8 mouse cellular contexts compared by ENCODE assay signal in genomic region chr1:75450314-75451005, GRCm38 (mm10). TPM values are rescaled to one million over a fixed set of nuclear protein-coding genes. Genes with fewer than 3 reads are reported as not detected.
DNase-seq lines count a peak whose midpoint lies in the region; ATAC-seq and TF ChIP-seq lines count a peak whose summit lies in the region.

TSS of gene Asic4 (plus strand) at chr1:75450436.

- intact Hi-C loops in heart, postnatal 10 days (cut with DNase I), result no loop called here

- TF ChIP-seq CTCF in heart, postnatal 0 days (IDR thresholded peaks at IDR 0.05; ENCODE audit: low read depth), result no peak

- H3K27me3 ChIP-seq in heart, postnatal 0 days (ENCODE audit: control insufficient read depth, insufficient read depth, low read length), result peaks cover 77% of the 10 kb centered on the region
- peaks cover 75% of the 10 kb centered on the region for H3K27me3 ChIP-seq in hindbrain, embryonic 12.5 days
- peaks cover 93% of the 10 kb centered on the region for H3K27me3 ChIP-seq in megakaryocyte, embryonic 14.5 days (replicated peaks)

- 1% methylated on average over 28 of the region's 35 CpGs for WGBS in heart, postnatal 0 days
- WGBS in hindbrain, embryonic 12.5 days, result 1% methylated on average over 35 of the region's 35 CpGs

- no peaks in the 10 kb centered on the region for H3K9me3 ChIP-seq in heart, postnatal 0 days (replicated peaks; ENCODE audit: control insufficient read depth, low read length)
- no peaks in the 10 kb centered on the region for H3K9me3 ChIP-seq in hindbrain, embryonic 12.5 days (replicated peaks)
- H3K9me3 ChIP-seq in megakaryocyte, embryonic 14.5 days, result no peaks in the 10 kb centered on the region

- no peak for ATAC-seq in heart, postnatal 0 days (ENCODE audit: insufficient read depth, low read depth)
- no peak for ATAC-seq in hindbrain, embryonic 12.5 days (ENCODE audit: low FRiP score)

- peak within 1 kb of the TSS; percentile 39 for H3K4me2 ChIP-seq in heart, postnatal 0 days (ENCODE audit: low read depth, low read length)
- H3K4me2 ChIP-seq in hindbrain, embryonic 12.5 days (replicated peaks), result peak within 1 kb of the TSS; percentile 58

- H3K9ac ChIP-seq in heart, postnatal 0 days (replicated peaks; ENCODE audit: low read depth, low read length), result peak within 1 kb of the TSS; percentile 20; the same call in 1 of the 2 replicates
- H3K9ac ChIP-seq in hindbrain, embryonic 12.5 days, result peak within 1 kb of the TSS; percentile 60

- no peaks in the 10 kb centered on the region for H3K36me3 ChIP-seq in heart, postnatal 0 days (replicated peaks; ENCODE audit: control insufficient read depth, insufficient read depth, low read length)
- H3K36me3 ChIP-seq in hindbrain, embryonic 12.5 days, result no peaks in the 10 kb centered on the region
- no peaks in the 10 kb centered on the region for H3K36me3 ChIP-seq in megakaryocyte, embryonic 14.5 days (replicated peaks; ENCODE audit: low read length)

- TF ChIP-seq EP300 in heart, postnatal 0 days (IDR thresholded peaks at IDR 0.05; ENCODE audit: low read depth), result no peak

- no peak within 1 kb of the TSS for H3K27ac ChIP-seq in heart, postnatal 0 days (ENCODE audit: low read depth)
- H3K27ac ChIP-seq in hindbrain, embryonic 12.5 days, result peak within 1 kb of the TSS; percentile 65

- H3K4me3 ChIP-seq in heart, postnatal 0 days (ENCODE audit: low read depth, low read length), result peak within 1 kb of the TSS; percentile 29
- H3K4me3 ChIP-seq in hindbrain, embryonic 12.5 days, result peak within 1 kb of the TSS; percentile 26
- peak within 1 kb of the TSS; percentile 87 for H3K4me3 ChIP-seq in megakaryocyte, embryonic 14.5 days (replicated peaks)

- peaks cover 20% of the 10 kb centered on the region for H3K4me1 ChIP-seq in heart, postnatal 0 days (ENCODE audit: control insufficient read depth, insufficient read depth)
- H3K4me1 ChIP-seq in hindbrain, embryonic 12.5 days, result peaks cover 96% of the 10 kb centered on the region
- peaks cover 78% of the 10 kb centered on the region for H3K4me1 ChIP-seq in megakaryocyte, embryonic 14.5 days

- no peak for DNase-seq in heart, postnatal 0 days (ENCODE audit: low spot score)
- no peak for DNase-seq in heart, postnatal 10 days
- DNase-seq in brain, adult 2 months (ENCODE audit: low read depth, low spot score), result peak; percentile 49
- no peak for DNase-seq in cerebellum, adult 8-10 months
- no peak for DNase-seq in testis, postnatal 14 days (ENCODE audit: low spot score)
- no peak for DNase-seq in adrenal gland, adult 18-20 months (ENCODE audit: low spot score in 2 of 2)

RNA-seq across cellular contexts. Expression of gene Asic4, which starts in this region (rescaled TPM):
- total RNA-seq in heart, postnatal 0 days (2014; rRNA removed; ENCODE audit: low replicate concordance), result not detected in 2 replicates
- polyA plus RNA-seq in heart, postnatal 0 days (2015; fragmentation: Nextera tagmentation; extraction: Ambion mirVana), result 0.04 and 0.07 TPM in 2 replicates
- not detected for total RNA-seq in heart, postnatal 10 days (2021)
- 18.3 and 19.0 TPM in 2 replicates for polyA plus RNA-seq in hindbrain, embryonic 12.5 days (2016; fragmentation: Nextera tagmentation; extraction: Ambion mirVana)
- polyA plus RNA-seq in megakaryocyte, embryonic 14.5 days (2012; ENCODE audit: insufficient read depth, low replicate concordance), result 0.13 TPM in 1 of 2 replicates, not detected in the other
- total RNA-seq in adrenal gland, adult 18-20 months (2021), result 1 to 10 TPM; 5.1 to 8.1 TPM

Comparison
In these comparisons a context has a peak if more than half of its experiments do, and no peak if none do; other contexts are left out.
1. RNA of gene Asic4 (polyA plus RNA-seq): 18.3 to 19.0 TPM in hindbrain, embryonic 12.5 days; 0.13 TPM in megakaryocyte, embryonic 14.5 days and 0.04 to 0.07 TPM in heart, postnatal 0 days; every median in the first group is over 10 times any median in the second.
2. H3K4me3 ChIP-seq: peak in every context shown above with its lines; median percentile 87 in megakaryocyte, embryonic 14.5 days; 29 in heart, postnatal 0 days; 26 in hindbrain, embryonic 12.5 days.